Mouse (Mus musculus) midbrain, postnatal 0 days (tissue): ENCODE results near the gene Hcls1. TPM values are rescaled to one million over a fixed set of nuclear protein-coding genes. Genes with fewer than 3 reads are reported as not detected.

ENCODE experiments used
- ATAC-seq: fragments of 200-750 bp; cut with Nextera tagmentation; 2 replicates; pipeline ENCODE4 v1.8.0; 2017; ENCODE audit warnings: moderate number of reproducible peaks, mild to moderate bottlenecking, moderate TSS enrichment, moderate library complexity; ENCODE audit not compliant: low FRiP score
- DNase-seq: peaks from one replicate; pipeline ENCODE4 v3.0.0-alpha.2; 2015; ENCODE audit warnings: low spot score
- H3K27ac ChIP-seq: fragments of 300-500 bp; sonication (generic); 2 replicates; pipeline ENCODE4 v1.5.1; 2014; ENCODE audit warnings: low read depth, mild to moderate bottlenecking, low read length, mixed read lengths
- H3K27me3 ChIP-seq: fragments of 300-500 bp; sonication (generic); 2 replicates; pipeline ENCODE4 v1.6.1; 2014; ENCODE audit warnings: low read length, control low read depth, mixed read lengths; ENCODE audit not compliant: insufficient read depth
- H3K36me3 ChIP-seq: fragments of 300-500 bp; sonication (generic); 2 replicates; pipeline ENCODE4 v1.6.1; 2014; ENCODE audit warnings: low read length, control low read depth, mixed read lengths; ENCODE audit not compliant: insufficient read depth
- H3K4me1 ChIP-seq: fragments of 300-500 bp; sonication (generic); 2 replicates; pipeline ENCODE4 v1.6.1; 2014; ENCODE audit warnings: mild to moderate bottlenecking, control low read depth, antibody characterized with exemption, low read length, mixed read lengths; ENCODE audit not compliant: insufficient read depth
- H3K4me2 ChIP-seq: fragments of 300-500 bp; sonication (generic); 2 replicates; pipeline ENCODE4 v1.6.1; 2014; ENCODE audit warnings: low read depth, mild to moderate bottlenecking, low read length, mixed read lengths; ENCODE audit not compliant: poor library complexity, severe bottlenecking
- H3K4me3 ChIP-seq: fragments of 300-500 bp; sonication (generic); 2 replicates; pipeline ENCODE4 v1.5.1; 2014; ENCODE audit warnings: low read depth, mild to moderate bottlenecking, low read length, moderate library complexity
- H3K9ac ChIP-seq: fragments of 300-500 bp; sonication (generic); replicated peaks from 2 replicates; pipeline ENCODE4 v1.6.1; 2014; ENCODE audit warnings: mild to moderate bottlenecking, low read length, moderate library complexity, mixed read lengths; ENCODE audit not compliant: poor library complexity, severe bottlenecking
- H3K9me3 ChIP-seq: fragments of 300-500 bp; sonication (generic); 2 replicates; pipeline ENCODE4 v1.6.1; 2016; ENCODE audit warnings: low read length, control low read depth
- CTCF ChIP-seq: IDR thresholded peaks from 2 replicates; pipeline ENCODE4 v1.5.1; 2016; ENCODE audit warnings: antibody characterized with exemption, mild to moderate bottlenecking
- WGBS: fragments of 180-500 bp; shearing (Covaris S2); extraction: QIAGEN DNeasy Blood & Tissue Kit; methylation state at CpG from one replicate; pipeline ENCODE4 v1.1.7; 2014; 5-methylcytosine and 5-hydroxymethylcytosine counted together
- polyA plus RNA-seq: library from polyadenylated mRNA; unstranded; fragments of >200 nt; fragmentation: Nextera tagmentation; extraction: Ambion mirVana; gene quantifications from 2 replicates; pipeline ENCODE4 v1.2.1, GENCODE M21; 2015
- total RNA-seq: library from RNA; depleted of rRNA; stranded (reverse); fragments of >200 nt; gene quantifications from 2 replicates; pipeline ENCODE4 v1.2.3, GENCODE M21; 2014

The Hcls1 gene
- total and polyA plus RNA-seq, 2 experiments from 2014 or later = 2.3 to 2.4 TPM

- Histone ChIP-seq H3K9me3 (no peaks in the 10 kb centered on the region), H3K4me2 (no peak overlapping the region), H3K27ac (no peak overlapping the region), H3K36me3 (peaks cover 72% of the 10 kb centered on the region), H3K27me3 (no peaks in the 10 kb centered on the region), H3K4me1 (no peaks in the 10 kb centered on the region), H3K9ac (no peak overlapping the region), H3K4me3 (no peak overlapping the region)
- DNase-seq = no peak
- 92% methylated on average over 10 of the region's 10 CpGs for WGBS
- ATAC-seq = no peak
- TF ChIP-seq CTCF = no peak
Measured at GRCm38 (mm10) chr16:36926514-36927447, 8.0 kb upstream of the Hcls1 start.

DNA sequence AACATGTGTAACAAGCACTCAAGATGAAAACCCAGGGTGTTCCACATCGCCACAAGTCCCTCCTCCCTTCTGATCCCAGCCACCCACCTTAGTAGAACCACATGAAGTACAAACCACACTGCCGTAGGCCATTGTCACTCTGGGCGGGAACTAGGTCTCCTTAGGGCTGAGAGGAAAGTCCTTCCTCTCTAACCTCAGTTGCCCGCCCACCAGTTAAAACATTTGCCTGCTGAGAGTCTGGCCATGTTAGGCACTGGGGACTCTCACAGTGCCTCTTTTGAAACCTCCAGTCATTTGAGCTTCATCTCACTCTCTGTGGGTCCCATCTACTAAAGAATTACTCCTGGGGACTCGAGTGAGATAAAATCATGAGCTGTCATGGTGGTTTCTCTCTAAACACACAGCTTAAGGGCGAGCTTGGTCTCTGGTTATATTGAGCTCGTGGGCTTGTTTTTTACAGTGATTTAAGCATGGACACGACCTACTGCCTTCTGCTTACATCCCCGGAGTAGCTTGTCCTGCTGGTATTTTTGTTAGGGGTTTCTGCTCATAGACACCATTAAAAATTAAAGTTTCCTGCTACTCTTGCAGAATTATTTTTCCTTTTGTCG is 7.2 kb upstream of the Hcls1 start:
- no peak overlapping the region for H3K4me3 ChIP-seq
- WGBS = 92% methylated on average over 10 of the region's 10 CpGs
- ATAC-seq (no peak), DNase-seq (no peak)
- no peak overlapping the region for H3K9ac ChIP-seq
- H3K4me1 ChIP-seq = no peaks in the 10 kb centered on the region
- H3K4me2 ChIP-seq = no peak overlapping the region
- no peaks in the 10 kb centered on the region for H3K9me3 ChIP-seq
- no peak overlapping the region for H3K27ac ChIP-seq
- TF ChIP-seq CTCF = no peak
- no peaks in the 10 kb centered on the region for H3K27me3 ChIP-seq
- H3K36me3 ChIP-seq = peaks cover 80% of the 10 kb centered on the region

DNA sequence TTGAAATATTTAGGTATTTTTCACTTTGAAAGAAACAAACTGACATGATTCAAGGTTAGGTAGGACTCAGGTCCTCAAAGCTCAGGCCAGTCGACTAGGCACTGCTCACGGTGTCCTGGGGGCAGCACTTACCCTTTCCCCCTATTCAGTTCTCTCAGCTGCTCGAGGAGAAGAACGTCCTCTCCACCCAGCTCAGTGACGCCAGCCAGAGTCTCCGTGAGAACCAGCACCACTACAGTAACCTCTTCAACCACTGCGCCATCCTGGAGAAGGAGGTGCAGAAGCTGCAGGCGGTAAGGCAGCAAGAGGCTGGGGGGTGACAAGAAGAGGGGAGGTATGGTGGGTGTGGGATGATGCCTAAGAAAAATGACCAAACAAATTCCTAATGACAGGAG is 6.7 kb upstream of the Hcls1 start:
- no peak overlapping the region for H3K4me2 ChIP-seq
- no peak overlapping the region for H3K4me3 ChIP-seq
- ATAC-seq (no peak), DNase-seq (no peak)
- H3K36me3 ChIP-seq = peaks cover 85% of the 10 kb centered on the region
- H3K9ac ChIP-seq = no peak overlapping the region
- no peaks in the 10 kb centered on the region for H3K27me3 ChIP-seq
- H3K27ac ChIP-seq = no peak overlapping the region
- H3K9me3 ChIP-seq = no peaks in the 10 kb centered on the region
- WGBS = 94% methylated on average over 8 of the region's 8 CpGs
- TF ChIP-seq CTCF = no peak
- H3K4me1 ChIP-seq = no peaks in the 10 kb centered on the region

DNA sequence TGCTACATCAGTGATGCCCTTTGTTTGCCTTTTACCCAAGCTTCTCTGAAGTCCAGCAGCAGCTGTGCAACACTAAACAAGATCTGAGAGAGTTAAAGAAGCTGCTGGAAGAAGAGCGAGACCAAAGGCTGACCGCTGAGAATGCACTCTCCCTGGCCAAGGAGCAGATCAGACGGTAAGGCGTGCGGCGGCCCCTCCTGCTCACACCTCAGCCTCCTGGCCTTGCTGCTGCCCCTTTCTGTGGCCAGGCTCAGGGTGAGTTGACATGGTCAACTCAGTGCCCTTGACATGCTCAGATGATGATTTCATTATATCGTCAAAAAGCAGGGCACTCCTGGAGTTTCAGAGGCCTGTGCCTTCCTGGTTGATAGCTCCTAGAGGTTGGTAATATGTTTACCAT is 5.6 kb upstream of the Hcls1 start:
- no peak for DNase-seq

DNA sequence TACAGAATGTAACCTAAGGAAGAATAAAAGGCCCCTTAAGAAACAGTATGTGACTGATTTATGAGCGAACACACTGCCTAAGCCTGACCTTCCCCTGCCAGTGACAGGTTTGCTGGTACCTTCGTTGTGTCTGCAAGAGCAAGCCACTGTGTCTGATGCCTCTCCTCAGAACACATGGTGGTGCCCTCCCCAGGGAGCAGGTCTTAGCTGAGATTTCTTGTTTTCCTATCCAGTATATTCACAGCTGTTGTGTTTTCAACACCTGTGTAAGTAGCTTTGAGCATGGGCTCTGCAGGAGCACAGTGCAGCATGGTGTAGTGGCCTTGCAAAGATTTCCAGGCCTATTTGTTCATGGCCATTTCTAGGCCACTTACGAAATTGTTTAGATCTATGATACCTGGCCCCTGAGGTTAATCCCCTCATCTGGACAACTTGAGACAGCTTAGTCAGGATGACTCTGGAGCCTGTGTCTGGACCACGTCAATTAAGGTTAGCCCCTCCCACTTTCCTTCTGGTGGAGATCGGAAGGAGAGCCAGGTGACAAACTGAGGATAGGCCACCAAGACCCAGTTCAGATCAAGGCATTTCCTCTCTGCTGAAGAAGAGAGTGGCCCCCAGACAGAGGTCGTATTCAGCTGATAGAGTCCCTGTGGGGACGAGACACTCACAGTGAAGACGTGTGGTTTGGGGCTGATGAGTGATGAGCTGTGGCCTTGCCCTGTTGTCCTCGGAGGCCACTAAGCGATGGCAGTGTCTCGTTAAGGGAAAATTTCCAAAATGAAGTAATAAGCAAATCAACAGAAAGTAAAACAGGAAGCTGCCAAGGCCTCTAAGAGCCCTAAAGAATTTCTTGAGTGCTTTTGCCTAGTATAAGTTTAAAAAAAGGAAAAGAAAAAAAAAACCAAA is 4.3 kb upstream of the Hcls1 start:
- no peak overlapping the region for H3K27ac ChIP-seq
- DNase-seq = no peak
- no peak for TF ChIP-seq CTCF
- H3K9me3 ChIP-seq = no peaks in the 10 kb centered on the region
- H3K4me3 ChIP-seq = no peak overlapping the region
- H3K9ac ChIP-seq = no peak overlapping the region
- WGBS = 85% methylated on average over 11 of the region's 11 CpGs
- no peaks in the 10 kb centered on the region for H3K4me1 ChIP-seq
- ATAC-seq = no peak
- no peaks in the 10 kb centered on the region for H3K27me3 ChIP-seq
- peaks cover 74% of the 10 kb centered on the region for H3K36me3 ChIP-seq
- no peak overlapping the region for H3K4me2 ChIP-seq

More for the DNA sequence above, 5.6 kb upstream of the Hcls1 start:
- no peaks in the 10 kb centered on the region for H3K4me1 ChIP-seq
- H3K27ac ChIP-seq = no peak overlapping the region
- peaks cover 87% of the 10 kb centered on the region for H3K36me3 ChIP-seq
- H3K27me3 ChIP-seq = no peaks in the 10 kb centered on the region
- WGBS = 87% methylated on average over 7 of the region's 7 CpGs
- H3K9me3 ChIP-seq = no peaks in the 10 kb centered on the region
- TF ChIP-seq CTCF = no peak
- no peak overlapping the region for H3K9ac ChIP-seq
- no peak for ATAC-seq
- no peak overlapping the region for H3K4me3 ChIP-seq
- H3K4me2 ChIP-seq = no peak overlapping the region
